Mouse (Mus musculus): ENCODE measurements at regions not wholly inside any gene's neighbourhood (a gene's known extent, or its start where the extent isn't known, plus 50 kb on each side); places are given as distances from the start of the nearest gene placed in this dataset.

GRCm38 (mm10) chr7:79543231-79544071 is 74.0 kb downstream of the Rhcg start:
- DNase-seq (ENCODE audit: low read depth, low spot score), result no peak

- no peak for DNase-seq (ENCODE audit: low read depth, low spot score)
Observed at GRCm38 (mm10) chr7:79542379-79543015, 75.0 kb downstream of the Rhcg start.

- DNase-seq (ENCODE audit: low read depth, low spot score), result no peak
Observed at GRCm38 (mm10) chr7:79540246-79540645, 74.1 kb upstream of the Polg start.

- no peak for DNase-seq (ENCODE audit: low read depth, low spot score)
Observed at GRCm38 (mm10) chr7:79539426-79539825, 73.3 kb upstream of the Polg start.

GRCm38 (mm10) chr7:79536157-79536641 is 70.0 kb upstream of the Polg start:
- no peak for DNase-seq (ENCODE audit: low read depth, low spot score)

- no peak for DNase-seq (ENCODE audit: low read depth, low spot score)
Observed at GRCm38 (mm10) chr7:79535251-79536111, 69.3 kb upstream of the Polg start.

GRCm38 (mm10) chr7:79534819-79535218 is 68.7 kb upstream of the Polg start:
- DNase-seq (ENCODE audit: low read depth, low spot score), result no peak

GRCm38 (mm10) chr7:79534381-79534780 is 68.2 kb upstream of the Polg start:
- DNase-seq (ENCODE audit: low read depth, low spot score), result no peak

- no peak for DNase-seq (ENCODE audit: low read depth, low spot score)
Observed at GRCm38 (mm10) chr7:79532626-79533140, 66.5 kb upstream of the Polg start.

GRCm38 (mm10) chr7:79531551-79532356 is 65.6 kb upstream of the Polg start:
- DNase-seq (ENCODE audit: low read depth, low spot score), result no peak

GRCm38 (mm10) chr7:79531142-79531541 is 65.0 kb upstream of the Polg start:
- no peak for DNase-seq (ENCODE audit: low read depth, low spot score)

GRCm38 (mm10) chr7:79529480-79529879 is 63.3 kb upstream of the Polg start:
- no peak for DNase-seq (ENCODE audit: low read depth, low spot score)

- no peak for DNase-seq (ENCODE audit: low read depth, low spot score)
Observed at GRCm38 (mm10) chr7:79527984-79528383, 61.8 kb upstream of the Polg start.

- no peak for DNase-seq (ENCODE audit: low read depth, low spot score)
Observed at GRCm38 (mm10) chr7:79525690-79526630, 59.8 kb upstream of the Polg start.

GRCm38 (mm10) chr7:79524921-79525320 is 58.8 kb upstream of the Polg start:
- no peak for DNase-seq (ENCODE audit: low read depth, low spot score)

GRCm38 (mm10) chr7:79523696-79524095 is 57.5 kb upstream of the Polg start:
- DNase-seq (ENCODE audit: low read depth, low spot score), result no peak

- no peak for DNase-seq (ENCODE audit: low read depth, low spot score)
Observed at GRCm38 (mm10) chr7:79522046-79522445, 55.9 kb upstream of the Polg start.

- DNase-seq (ENCODE audit: low read depth, low spot score), result no peak
Observed at GRCm38 (mm10) chr7:79521259-79521658, 55.1 kb upstream of the Polg start.

GRCm38 (mm10) chr7:79520222-79520710 is 54.1 kb upstream of the Polg start:
- peak; percentile 32 for DNase-seq (ENCODE audit: low read depth, low spot score)

GRCm38 (mm10) chr7:79518928-79519327 is 52.8 kb upstream of the Polg start:
- DNase-seq (ENCODE audit: low read depth, low spot score), result no peak
